Mouse (Mus musculus) liver, embryonic 14.5 days (tissue): ENCODE measurements at regions not wholly inside any gene's neighbourhood (a gene's known extent, or its start where the extent isn't known, plus 50 kb on each side); places are given as distances from the start of the nearest gene placed in this dataset.

Experiments
- ATAC-seq: fragments of 200-750 bp; cut with Nextera tagmentation; 2 replicates; pipeline ENCODE4 v1.8.0; 2017; ENCODE audit warnings: moderate number of reproducible peaks, mild to moderate bottlenecking, moderate library complexity; ENCODE audit not compliant: insufficient read depth
- DNase-seq, 3 experiments: peaks; one replicate each; pipeline ENCODE4 v3.0.0-alpha.2; 2012 to 2013; ENCODE audit warnings: low read depth in 3 of 3, low spot score in 3 of 3
- H3K27ac ChIP-seq: fragments of 300-500 bp; sonication (generic); 2 replicates; pipeline ENCODE4 v1.5.1; 2014; ENCODE audit warnings: moderate library complexity, mild to moderate bottlenecking, control low read depth, inconsistent platforms
- H3K27me3 ChIP-seq: fragments of 300-500 bp; sonication (generic); 2 replicates; pipeline ENCODE4 v1.6.1; 2014; ENCODE audit warnings: mild to moderate bottlenecking, low read length, moderate library complexity; ENCODE audit not compliant: control insufficient read depth, insufficient read depth
- H3K36me3 ChIP-seq: fragments of 300-500 bp; sonication (generic); replicated peaks from 2 replicates; pipeline ENCODE4 v1.6.1; 2014; ENCODE audit warnings: low read depth; ENCODE audit not compliant: control insufficient read depth, insufficient read depth
- H3K4me1 ChIP-seq, 2 experiments: fragments of 200-500 bp in 1 of 2; fragments of 300-500 bp in 1 of 2; sonication (generic) in 1 of 2; replicated peaks; 2 replicates each; pipeline ENCODE4 v1.6.1; 2012 to 2014; ENCODE audit warnings: antibody characterized with exemption in 1 of 2, inconsistent platforms in 1 of 2, low read length in 1 of 2; ENCODE audit not compliant: control insufficient read depth in 2 of 2, insufficient read depth in 2 of 2
- H3K4me2 ChIP-seq: fragments of 300-500 bp; sonication (generic); 2 replicates; pipeline ENCODE4 v1.6.1; 2014; ENCODE audit warnings: low read depth, mild to moderate bottlenecking, control low read depth, moderate library complexity
- H3K4me3 ChIP-seq, 2 experiments: fragments of 200-500 bp in 1 of 2; fragments of 300-500 bp in 1 of 2; sonication (generic) in 1 of 2; 2 replicates each; pipeline ENCODE4 v1.5.1; 2012 to 2014; ENCODE audit warnings: low read depth in 2 of 2, low read length in 2 of 2, mild to moderate bottlenecking in 2 of 2, control low read depth in 1 of 2, inconsistent platforms in 1 of 2, moderate library complexity in 1 of 2; ENCODE audit not compliant: insufficient read depth in 1 of 2
- H3K9ac ChIP-seq: fragments of 300-500 bp; sonication (generic); replicated peaks from 2 replicates; pipeline ENCODE4 v1.6.1; 2014; ENCODE audit warnings: mild to moderate bottlenecking, control low read depth, moderate library complexity
- H3K9me3 ChIP-seq: fragments of 300-500 bp; sonication (generic); 2 replicates; pipeline ENCODE4 v1.6.1; 2016; ENCODE audit warnings: low read length, mixed read lengths; ENCODE audit not compliant: control insufficient read depth
- CTCF ChIP-seq: IDR thresholded peaks from 2 replicates; pipeline ENCODE4 v1.5.1; 2016; ENCODE audit warnings: antibody characterized with exemption, low read depth, control low read depth
- EP300 ChIP-seq: IDR thresholded peaks from 2 replicates; pipeline ENCODE4 v1.6.1; 2016; ENCODE audit warnings: antibody characterized with exemption, low read depth
- WGBS: fragments of 180-500 bp; shearing (Covaris S2); extraction: QIAGEN DNeasy Blood & Tissue Kit; methylation state at CpG from one replicate; pipeline ENCODE4 v1.1.7; 2014; ENCODE audit not compliant: insufficient replicate concordance; 5-methylcytosine and 5-hydroxymethylcytosine counted together

DNA sequence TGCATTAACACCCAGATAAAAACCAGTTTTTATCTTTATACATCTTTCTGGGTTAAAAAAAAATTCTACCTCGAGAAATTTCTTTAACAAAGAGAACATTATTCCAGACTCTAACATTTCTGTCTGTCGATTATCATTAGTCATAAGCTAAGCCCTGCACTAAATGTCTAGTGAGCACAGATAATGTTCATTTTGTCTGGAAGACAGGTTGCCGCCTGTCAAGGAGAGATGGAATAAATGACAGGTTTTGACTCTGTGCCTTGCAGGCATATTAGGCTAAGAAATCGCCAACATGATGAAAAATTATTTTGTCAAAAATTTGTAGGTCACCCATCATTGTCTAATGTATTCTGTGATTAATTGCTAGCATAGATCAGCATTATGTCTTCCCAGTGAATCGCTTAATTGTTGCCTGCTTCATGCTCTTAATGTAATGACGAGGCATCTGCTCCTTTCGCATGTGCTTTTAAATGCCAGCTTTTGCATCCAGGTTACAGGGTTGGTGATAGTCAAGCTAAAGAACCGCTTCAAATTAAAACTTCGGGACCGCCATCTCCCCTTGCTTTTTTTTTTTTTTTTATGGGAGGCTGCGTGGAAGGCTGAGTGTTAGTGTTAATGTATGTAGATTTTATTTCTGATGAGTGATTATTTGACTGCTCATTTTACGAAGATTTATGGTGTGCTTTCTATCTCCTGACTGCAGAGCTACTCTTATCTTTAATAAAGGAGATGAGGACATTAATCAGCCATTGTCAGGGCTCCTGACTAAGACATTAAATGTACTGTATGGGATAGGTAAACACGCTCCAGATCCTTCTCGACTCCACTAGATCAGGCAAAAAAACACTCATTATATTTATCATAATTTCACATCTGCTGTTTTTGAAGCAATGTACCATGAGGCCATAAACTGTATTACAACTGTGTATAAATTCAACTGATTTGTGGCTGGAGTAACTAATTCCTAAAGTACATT, 135.9 kb upstream of the Meis2 start:
- no peak overlapping the region for H3K4me3 ChIP-seq
- no peak for ATAC-seq
- H3K27me3 ChIP-seq: no peaks in the 10 kb centered on the region
- no peak overlapping the region for H3K9ac ChIP-seq
- H3K27ac ChIP-seq: no peak overlapping the region
- H3K4me2 ChIP-seq: no peak overlapping the region
- no peak for DNase-seq
- H3K4me1 ChIP-seq: no peaks in the 10 kb centered on the region
- TF ChIP-seq CTCF (no peak), EP300 (no peak)
- H3K9me3 ChIP-seq: no peaks in the 10 kb centered on the region
- WGBS: 59% methylated on average over 14 of the region's 14 CpGs
- no peaks in the 10 kb centered on the region for H3K36me3 ChIP-seq

DNA sequence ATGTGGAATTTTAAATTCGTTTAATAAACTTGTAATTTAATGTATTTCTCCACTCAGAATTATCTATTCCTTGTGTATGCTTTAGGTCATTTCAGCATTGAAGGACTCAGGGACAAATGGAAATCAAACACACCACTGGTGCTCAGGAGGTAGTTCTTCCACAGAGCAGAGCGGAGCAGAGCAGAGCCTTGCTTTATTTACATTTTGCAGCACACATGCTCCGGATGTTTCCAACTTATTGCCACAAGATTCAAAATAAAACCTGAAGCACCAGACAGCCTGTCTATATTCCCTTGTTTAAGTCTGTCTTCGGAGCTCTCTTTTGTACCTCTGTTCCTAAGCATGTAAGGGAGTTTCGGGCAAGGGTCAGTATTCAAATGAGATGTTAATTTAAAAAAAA, 135.2 kb upstream of the Meis2 start:
- no peak for TF ChIP-seq EP300
- TF ChIP-seq CTCF: no peak
- Histone ChIP-seq H3K4me3 (no peak overlapping the region), H3K27ac (no peak overlapping the region), H3K9ac (no peak overlapping the region), H3K4me1 (no peaks in the 10 kb centered on the region), H3K9me3 (no peaks in the 10 kb centered on the region), H3K4me2 (no peak overlapping the region), H3K27me3 (no peaks in the 10 kb centered on the region), H3K36me3 (no peaks in the 10 kb centered on the region)
- DNase-seq (no peak), ATAC-seq (no peak)
- WGBS: 53% methylated on average over 5 of the region's 5 CpGs

DNA sequence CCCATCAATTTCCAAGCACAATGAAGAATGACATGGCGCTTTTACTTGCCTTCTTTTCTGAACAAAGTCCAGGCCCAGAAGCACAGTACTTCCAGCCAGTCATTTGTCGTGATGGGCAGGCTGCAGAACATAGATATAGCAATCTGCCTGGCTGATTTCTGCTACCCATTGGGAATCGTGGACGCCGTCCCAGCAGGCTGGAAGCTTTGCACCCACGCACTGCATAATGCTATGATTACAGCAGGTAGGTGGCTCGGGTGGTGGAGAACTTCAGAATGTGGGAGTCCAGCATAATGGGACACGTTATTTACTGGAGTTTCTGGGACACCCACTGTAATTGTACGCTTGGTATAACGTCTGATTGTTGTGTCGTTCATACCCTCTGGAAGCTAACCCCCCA, 116.2 kb upstream of the Meis2 start:
- ATAC-seq: no peak
- no peak for DNase-seq
- H3K36me3 ChIP-seq: no peaks in the 10 kb centered on the region
- no peak for TF ChIP-seq EP300
- no peak for TF ChIP-seq CTCF
- H3K27ac ChIP-seq: no peak overlapping the region
- no peak overlapping the region for H3K4me2 ChIP-seq
- H3K27me3 ChIP-seq: no peaks in the 10 kb centered on the region
- no peaks in the 10 kb centered on the region for H3K4me1 ChIP-seq
- 70% methylated on average over 11 of the region's 11 CpGs for WGBS
- no peak overlapping the region for H3K9ac ChIP-seq
- H3K9me3 ChIP-seq: no peaks in the 10 kb centered on the region
- no peak overlapping the region for H3K4me3 ChIP-seq

DNA sequence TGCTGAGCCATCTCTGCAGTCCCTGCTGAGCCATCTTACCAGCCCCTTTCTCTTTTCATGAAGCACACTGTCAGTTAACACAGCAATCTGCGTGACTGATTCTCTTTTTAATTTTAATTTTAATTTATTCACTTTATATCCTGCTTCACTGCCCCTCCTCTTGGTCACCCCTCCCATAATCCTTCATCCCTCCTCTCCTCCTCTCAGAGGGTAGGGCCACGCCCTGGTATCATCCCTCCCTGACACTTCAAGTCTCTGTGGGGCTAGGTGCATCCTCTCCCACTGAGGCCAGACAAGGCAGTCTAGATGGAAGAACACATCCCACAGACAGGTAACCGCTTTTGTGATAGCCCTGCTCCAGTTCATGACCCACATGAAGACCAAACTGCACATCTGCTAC, 111.5 kb upstream of the Meis2 start:
- Histone ChIP-seq H3K4me2 (no peak overlapping the region), H3K4me1 (no peaks in the 10 kb centered on the region), H3K27ac (no peak overlapping the region), H3K36me3 (no peaks in the 10 kb centered on the region), H3K4me3 (no peak overlapping the region), H3K9me3 (no peaks in the 10 kb centered on the region), H3K27me3 (no peaks in the 10 kb centered on the region), H3K9ac (no peak overlapping the region)
- WGBS: 47% methylated on average over 3 of the region's 3 CpGs
- DNase-seq (no peak), ATAC-seq (no peak)
- TF ChIP-seq EP300: no peak
- TF ChIP-seq CTCF: no peak

DNA sequence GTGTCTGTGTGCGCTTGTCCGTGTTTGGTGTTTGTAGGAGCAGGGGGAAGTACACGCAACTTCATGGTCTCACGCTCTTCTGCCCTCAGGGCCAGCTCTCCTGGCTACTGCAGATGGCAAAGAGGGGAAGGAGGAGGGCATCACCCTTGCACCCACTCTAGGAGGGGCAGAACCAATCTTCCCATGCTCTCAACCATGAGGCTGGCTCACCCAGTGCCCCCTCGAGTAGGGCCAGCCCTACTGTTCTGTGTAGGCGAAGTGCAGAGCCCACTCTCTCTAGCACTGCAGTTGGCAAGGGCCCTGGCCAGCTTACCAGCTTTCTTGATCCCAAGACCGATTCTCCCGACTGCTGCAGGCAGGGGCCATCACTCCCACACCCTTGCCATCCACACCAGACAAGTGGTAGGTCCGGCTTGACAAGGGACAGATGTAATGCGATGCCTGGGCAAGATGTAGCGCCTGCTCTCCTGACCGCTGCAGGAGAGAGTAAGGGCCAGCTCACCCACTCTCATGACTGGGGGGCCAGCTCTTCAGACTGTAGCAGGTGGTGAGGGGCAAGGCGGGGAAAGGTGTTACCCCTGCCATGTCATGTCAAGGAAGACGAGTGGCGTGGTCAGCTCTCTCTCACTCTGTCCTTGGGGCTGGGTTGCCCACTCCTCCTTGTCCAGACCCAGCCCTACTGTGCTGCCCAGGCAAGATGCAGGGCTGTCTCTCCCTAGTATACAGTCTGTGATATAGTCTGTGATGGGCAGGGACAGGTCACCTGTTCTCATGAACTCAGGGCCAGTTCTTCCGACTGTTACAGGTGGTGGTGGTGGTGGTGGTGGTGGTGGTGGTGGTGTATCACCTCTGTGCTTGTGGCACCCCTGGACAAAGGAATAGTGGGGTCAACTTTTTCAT, 100.5 kb upstream of the Meis2 start:
- TF ChIP-seq EP300: no peak
- no peak for TF ChIP-seq CTCF
- H3K27me3 ChIP-seq: no peaks in the 10 kb centered on the region
- no peak overlapping the region for H3K9ac ChIP-seq
- H3K9me3 ChIP-seq: no peaks in the 10 kb centered on the region
- no peak overlapping the region for H3K27ac ChIP-seq
- no peak for ATAC-seq
- no peak for DNase-seq
- no peaks in the 10 kb centered on the region for H3K4me1 ChIP-seq
- WGBS: 73% methylated on average over 16 of the region's 16 CpGs
- H3K36me3 ChIP-seq: no peaks in the 10 kb centered on the region
- no peak overlapping the region for H3K4me3 ChIP-seq
- H3K4me2 ChIP-seq: no peak overlapping the region
